Mouse (Mus musculus): ENCODE results near the gene Ltbp2. TPM values are rescaled to one million over a fixed set of nuclear protein-coding genes. Genes with fewer than 3 reads are reported as not detected.

The Ltbp2 gene
- total and polyA plus RNA-seq, 3 experiments: 6.6 to 11.9 (median 11.8) TPM

- DNase-seq: no peak
Observed at GRCm38 (mm10) chr12:84840734-84841133, 35.6 kb downstream of the Ltbp2 start.

GRCm38 (mm10) chr12:84839965-84840364 lies 36.4 kb downstream of the Ltbp2 start:
- DNase-seq: no peak

- no peak for DNase-seq
Observed at GRCm38 (mm10) chr12:84835626-84836025, 40.7 kb downstream of the Ltbp2 start.

GRCm38 (mm10) chr12:84834773-84835172 lies 41.6 kb downstream of the Ltbp2 start:
- DNase-seq: no peak

GRCm38 (mm10) chr12:84831648-84832047 lies 44.7 kb downstream of the Ltbp2 start:
- no peak for DNase-seq

- DNase-seq: no peak
Observed at GRCm38 (mm10) chr12:84831141-84831540, 45.2 kb downstream of the Ltbp2 start.

GRCm38 (mm10) chr12:84830438-84830837 lies 45.9 kb downstream of the Ltbp2 start:
- no peak for DNase-seq

- DNase-seq: no peak
Observed at GRCm38 (mm10) chr12:84829913-84830312, 46.4 kb downstream of the Ltbp2 start.

GRCm38 (mm10) chr12:84829109-84829724 lies 47.1 kb downstream of the Ltbp2 start:
- DNase-seq: no peak

- peak; percentile 50 for DNase-seq
Observed at GRCm38 (mm10) chr12:84827384-84827933, 48.9 kb downstream of the Ltbp2 start.

- no peak for DNase-seq
Observed at GRCm38 (mm10) chr12:84824203-84824602, 52.1 kb downstream of the Ltbp2 start.

- DNase-seq: no peak
Observed at GRCm38 (mm10) chr12:84823601-84824000, 52.7 kb downstream of the Ltbp2 start.

GRCm38 (mm10) chr12:84819236-84820168 lies 56.8 kb downstream of the Ltbp2 start:
- DNase-seq: no peak

GRCm38 (mm10) chr12:84818496-84818895 lies 57.8 kb downstream of the Ltbp2 start:
- no peak for DNase-seq

GRCm38 (mm10) chr12:84814663-84815325 lies 61.5 kb downstream of the Ltbp2 start:
- DNase-seq: no peak

- DNase-seq: no peak
Observed at GRCm38 (mm10) chr12:84813773-84814172, 62.6 kb downstream of the Ltbp2 start.

GRCm38 (mm10) chr12:84812004-84812403 lies 64.3 kb downstream of the Ltbp2 start:
- peak; percentile 72 for DNase-seq

- DNase-seq: peak; percentile 17
Observed at GRCm38 (mm10) chr12:84811510-84811909, 64.8 kb downstream of the Ltbp2 start.

- DNase-seq: no peak
Observed at GRCm38 (mm10) chr12:84810810-84811209, 65.5 kb downstream of the Ltbp2 start.

GRCm38 (mm10) chr12:84809033-84809432 lies 67.3 kb downstream of the Ltbp2 start:
- no peak for DNase-seq

GRCm38 (mm10) chr12:84807351-84807750 lies 69.0 kb downstream of the Ltbp2 start:
- no peak for DNase-seq

- peak; percentile 42 for DNase-seq
Observed at GRCm38 (mm10) chr12:84806726-84807125, 69.6 kb downstream of the Ltbp2 start.

Data from adrenal gland, adult 2 months (tissue).